Mouse (Mus musculus) testis, adult 2 months (tissue): ENCODE results near the gene Mmaa. TPM values are rescaled to one million over a fixed set of nuclear protein-coding genes. Genes with fewer than 3 reads are reported as not detected.

ENCODE experiments used
- H3K27ac ChIP-seq: fragments of 200-500 bp; 2 replicates; pipeline ENCODE4 v1.5.1; 2012; ENCODE audit warnings: low read depth, low read length; ENCODE audit not compliant: control insufficient read depth, insufficient read depth
- H3K27me3 ChIP-seq: fragments of 200-500 bp; 2 replicates; pipeline ENCODE4 v1.6.1; 2012; ENCODE audit warnings: mild to moderate bottlenecking, low read length, moderate library complexity; ENCODE audit not compliant: control insufficient read depth, insufficient read depth
- H3K36me3 ChIP-seq: fragments of 200-500 bp; 2 replicates; pipeline ENCODE4 v1.6.1; 2012; ENCODE audit warnings: mild to moderate bottlenecking, low read length; ENCODE audit not compliant: control insufficient read depth, insufficient read depth
- H3K4me1 ChIP-seq: fragments of 200-500 bp; 2 replicates; pipeline ENCODE4 v1.6.1; 2012; ENCODE audit warnings: low read length; ENCODE audit not compliant: control insufficient read depth, insufficient read depth
- H3K4me3 ChIP-seq: fragments of 200-500 bp; 2 replicates; pipeline ENCODE4 v1.5.1; 2012; ENCODE audit warnings: low read depth, mild to moderate bottlenecking, low read length, moderate library complexity, mixed read lengths; ENCODE audit not compliant: control insufficient read depth
- CTCF ChIP-seq: fragments of 200-500 bp; IDR thresholded peaks from 2 replicates; pipeline ENCODE4 v1.5.1; 2012; ENCODE audit warnings: low read depth, mild to moderate bottlenecking, inconsistent platforms, low read length, moderate library complexity; ENCODE audit not compliant: control insufficient read depth, insufficient read depth, insufficient replicate concordance
- POLR2A ChIP-seq: fragments of 200-500 bp; IDR thresholded peaks from 2 replicates; pipeline ENCODE4 v1.6.1; 2012; ENCODE audit warnings: low read depth, mild to moderate bottlenecking, inconsistent platforms, low read length, moderate library complexity; ENCODE audit not compliant: control insufficient read depth
- polyA plus RNA-seq: library from polyadenylated mRNA; depleted of rRNA; stranded (reverse); fragments of >200 nt; gene quantifications from 2 replicates; pipeline ENCODE4 v1.2.3, GENCODE M21; 2012

Mmaa gene
- polyA plus RNA-seq, 1 experiment = 4.4 TPM

DNA sequence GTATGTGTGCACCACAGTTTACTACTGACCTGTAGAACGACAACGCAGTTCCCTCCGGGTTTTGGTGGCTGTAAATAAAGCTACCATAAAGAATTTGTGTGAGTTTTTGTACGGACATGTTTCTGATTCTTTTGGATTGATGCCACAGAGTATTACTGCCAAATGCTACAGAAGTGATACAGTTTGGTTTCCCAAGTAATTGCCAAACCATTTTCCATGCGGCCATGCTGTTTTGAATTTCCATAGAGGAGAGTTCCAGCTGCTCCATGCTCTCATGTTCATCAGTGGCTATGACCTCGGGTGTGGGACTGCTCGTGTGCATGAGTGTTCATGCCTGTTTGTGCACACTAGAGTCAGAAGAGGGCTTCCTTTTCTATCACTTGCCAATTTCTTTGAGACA, 54.7 kb downstream of the Mmaa start:
- H3K4me1 ChIP-seq = no peaks in the 10 kb centered on the region
- H3K4me3 ChIP-seq = no peak overlapping the region
- no peaks in the 10 kb centered on the region for H3K36me3 ChIP-seq
- H3K27me3 ChIP-seq = no peaks in the 10 kb centered on the region
- H3K27ac ChIP-seq = no peak overlapping the region
- no peak for TF ChIP-seq CTCF
- no peak for TF ChIP-seq POLR2A

DNA sequence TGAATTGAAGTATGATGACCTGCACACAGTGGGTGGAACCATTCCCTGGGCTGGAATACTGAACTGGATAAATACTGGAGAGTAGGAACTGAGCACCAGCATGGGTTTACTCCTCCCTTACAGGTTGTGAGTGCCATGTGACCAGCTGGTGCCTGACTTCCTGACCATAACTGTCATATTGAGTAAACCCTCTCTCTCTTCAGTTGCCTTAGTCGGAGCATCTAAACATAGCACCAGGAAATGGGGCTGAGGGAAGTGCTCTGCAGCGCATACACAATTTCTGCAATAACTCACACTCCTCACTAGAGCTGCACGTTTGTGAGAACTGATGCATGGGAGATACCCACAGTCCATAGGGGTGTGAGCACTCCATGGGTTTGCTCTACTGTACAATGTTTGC, 55.4 kb downstream of the Mmaa start:
- TF ChIP-seq CTCF (no peak), POLR2A (no peak)
- Histone ChIP-seq H3K36me3 (no peaks in the 10 kb centered on the region), H3K4me1 (no peaks in the 10 kb centered on the region), H3K27me3 (no peaks in the 10 kb centered on the region), H3K4me3 (no peak overlapping the region), H3K27ac (no peak overlapping the region)

DNA sequence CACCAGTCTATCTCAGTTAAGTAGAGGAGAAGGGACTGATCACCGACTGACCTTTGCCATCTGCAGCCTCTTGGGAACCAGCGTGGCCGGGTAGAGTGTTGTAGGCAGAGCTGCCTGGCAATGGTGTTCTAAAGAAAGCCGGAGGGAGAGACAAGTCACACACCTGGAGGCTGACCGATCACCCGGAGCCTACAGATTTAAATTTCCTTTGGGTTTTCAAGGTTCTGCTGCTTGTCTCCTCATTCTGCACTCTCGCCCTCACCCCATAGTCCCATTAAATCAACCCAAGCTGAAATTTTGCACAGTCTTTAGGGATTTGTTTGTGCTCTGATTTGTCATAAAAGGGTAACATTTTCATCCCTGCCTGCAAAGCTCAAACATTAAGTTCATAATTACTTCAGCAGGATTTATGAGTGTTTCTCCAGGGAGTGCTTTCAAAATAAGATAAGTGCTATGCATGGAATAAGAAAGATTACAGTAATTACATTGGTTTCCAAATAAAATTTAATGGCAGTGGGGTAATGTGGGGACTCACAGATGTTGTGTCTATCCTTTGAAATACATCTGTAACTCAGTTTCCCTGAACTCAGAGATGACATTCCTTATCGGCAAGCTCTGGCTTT, 65.4 kb downstream of the Mmaa start:
- Histone ChIP-seq H3K4me1 (no peaks in the 10 kb centered on the region), H3K4me3 (no peak overlapping the region), H3K27ac (no peak overlapping the region), H3K36me3 (no peaks in the 10 kb centered on the region), H3K27me3 (no peaks in the 10 kb centered on the region)
- TF ChIP-seq CTCF = no peak
- no peak for TF ChIP-seq POLR2A

DNA sequence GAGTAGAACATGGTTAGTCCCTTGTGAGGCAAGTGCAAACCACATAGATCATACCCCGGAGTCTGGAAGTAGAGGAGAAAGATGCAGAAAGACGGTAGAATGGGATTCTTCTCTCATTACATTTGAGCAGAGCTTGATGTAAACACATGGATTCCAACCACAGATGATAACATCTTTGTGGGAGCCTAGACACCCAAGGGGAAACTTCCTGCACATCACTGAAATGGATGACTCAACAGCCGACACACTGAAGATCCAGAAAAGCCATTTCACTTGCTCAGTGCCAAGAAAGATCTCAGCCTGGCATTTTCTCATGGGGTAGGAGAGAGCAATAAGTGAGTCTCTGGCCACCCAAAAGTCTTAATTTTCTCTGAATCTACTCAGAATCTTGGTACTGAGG, 66.8 kb downstream of the Mmaa start:
- H3K4me3 ChIP-seq = no peak overlapping the region
- no peaks in the 10 kb centered on the region for H3K27me3 ChIP-seq
- H3K27ac ChIP-seq = no peak overlapping the region
- no peaks in the 10 kb centered on the region for H3K36me3 ChIP-seq
- H3K4me1 ChIP-seq = no peaks in the 10 kb centered on the region
- TF ChIP-seq CTCF (no peak), POLR2A (no peak)

DNA sequence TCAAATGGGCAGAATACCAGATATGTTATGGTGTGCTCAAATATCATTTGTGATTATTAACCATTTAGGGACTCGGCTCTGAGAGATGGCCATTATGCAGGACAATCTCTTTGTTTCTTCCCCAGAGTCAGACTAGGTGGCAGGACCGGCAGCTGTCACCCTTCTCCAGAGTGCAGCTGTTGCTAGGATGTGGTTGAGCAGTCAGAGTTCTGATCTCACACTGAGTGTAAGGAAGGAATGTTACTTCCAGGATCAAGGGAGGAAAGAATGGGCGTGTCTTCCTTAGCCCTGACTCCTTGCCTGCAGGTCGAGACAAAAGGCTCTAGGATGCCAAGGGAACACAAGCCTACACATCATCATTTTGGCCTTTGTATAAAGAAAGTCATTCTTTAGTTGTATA, 67.5 kb downstream of the Mmaa start:
- no peak for TF ChIP-seq POLR2A
- TF ChIP-seq CTCF = no peak
- no peak overlapping the region for H3K4me3 ChIP-seq
- H3K4me1 ChIP-seq = no peaks in the 10 kb centered on the region
- H3K36me3 ChIP-seq = no peaks in the 10 kb centered on the region
- H3K27ac ChIP-seq = no peak overlapping the region
- H3K27me3 ChIP-seq = no peaks in the 10 kb centered on the region

DNA sequence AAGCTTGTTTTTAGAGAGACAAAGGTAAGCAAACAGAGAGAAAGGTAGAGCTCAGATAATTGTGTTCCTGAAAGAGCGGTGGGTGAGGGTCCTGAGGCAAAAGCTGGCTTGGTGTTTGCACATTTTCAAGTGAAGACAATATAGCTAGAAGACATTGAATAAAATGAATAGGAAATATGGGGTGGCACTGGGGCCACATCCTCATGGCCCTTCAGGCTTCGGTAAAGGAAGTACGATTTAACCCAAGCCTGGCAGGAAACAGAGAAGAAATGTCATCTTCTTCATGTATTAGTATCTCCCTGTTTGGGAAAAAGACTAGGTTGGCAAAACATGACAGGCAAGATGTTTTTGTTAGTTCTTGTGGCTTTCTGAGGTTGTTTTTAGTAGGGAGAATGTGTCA, 68.7 kb downstream of the Mmaa start:
- H3K27me3 ChIP-seq = no peaks in the 10 kb centered on the region
- TF ChIP-seq CTCF (no peak), POLR2A (no peak)
- no peak overlapping the region for H3K27ac ChIP-seq
- no peaks in the 10 kb centered on the region for H3K4me1 ChIP-seq
- H3K4me3 ChIP-seq = no peak overlapping the region
- H3K36me3 ChIP-seq = no peaks in the 10 kb centered on the region

DNA sequence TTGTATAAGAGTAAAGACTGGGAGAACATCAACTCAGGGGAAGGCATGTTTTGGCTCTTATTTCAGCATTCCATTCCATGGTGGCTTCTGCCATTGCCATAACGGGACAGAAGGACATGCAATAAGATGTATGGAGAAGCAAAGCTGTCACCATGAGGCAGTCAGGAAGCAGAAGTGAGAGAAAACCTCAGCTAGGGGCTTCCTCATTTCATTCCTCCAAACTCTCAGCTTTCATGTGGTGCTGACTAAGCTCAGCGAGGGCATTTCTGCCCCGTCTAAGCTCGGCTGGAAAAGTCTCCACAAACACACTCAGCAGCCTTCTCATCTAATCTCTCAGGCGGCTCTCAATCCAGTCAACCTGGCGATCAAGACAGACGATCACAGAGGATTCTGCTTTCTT, 69.2 kb downstream of the Mmaa start:
- Histone ChIP-seq H3K4me3 (no peak overlapping the region), H3K27ac (no peak overlapping the region), H3K27me3 (no peaks in the 10 kb centered on the region), H3K36me3 (no peaks in the 10 kb centered on the region), H3K4me1 (no peaks in the 10 kb centered on the region)
- no peak for TF ChIP-seq CTCF
- TF ChIP-seq POLR2A = no peak

DNA sequence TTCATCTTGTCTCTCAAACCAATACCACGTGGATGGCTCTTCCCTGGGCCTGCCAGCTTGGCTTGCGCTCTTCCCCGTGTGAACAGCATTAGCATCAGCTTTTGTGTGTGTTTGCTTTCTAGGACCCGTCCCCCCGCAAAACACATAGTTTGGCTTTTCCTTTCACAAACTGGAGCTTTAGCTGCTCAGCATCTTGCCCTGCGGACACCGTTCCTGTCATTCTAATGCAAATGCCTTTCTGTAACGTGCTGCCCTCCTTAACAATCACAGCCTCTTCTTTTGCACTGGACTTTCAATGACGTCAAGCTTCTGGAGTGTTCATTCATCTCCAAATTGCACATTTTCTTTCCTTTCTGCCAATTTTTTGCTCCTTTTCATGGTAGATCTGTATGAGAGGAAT, 70.4 kb downstream of the Mmaa start:
- no peak for TF ChIP-seq CTCF
- no peak for TF ChIP-seq POLR2A
- Histone ChIP-seq H3K4me3 (no peak overlapping the region), H3K4me1 (no peaks in the 10 kb centered on the region), H3K27me3 (no peaks in the 10 kb centered on the region), H3K36me3 (no peaks in the 10 kb centered on the region), H3K27ac (no peak overlapping the region)
